Mouse (Mus musculus) induced T-regulatory cell, adult 2 months (primary cell): ENCODE measurements around the gene Vars.
A peak's percentile ranks its signal among the peaks of the same experiment; 100 is the strongest.
"Not testable (repeated sequence)": the region's sequence is repeated elsewhere in the genome, so short reads cannot be mapped to it uniquely, and the experiment has no call there.

ENCODE experiments used
- DNase-seq: peaks from one replicate; pipeline ENCODE4 v3.0.0-alpha.2; 2012; ENCODE audit warnings: low read depth

Gene Vars

GRCm38 (mm10) chr17:35024261-35024660 lies 23.5 kb downstream of the Vars start:
- DNase-seq, result no peak

DNA sequence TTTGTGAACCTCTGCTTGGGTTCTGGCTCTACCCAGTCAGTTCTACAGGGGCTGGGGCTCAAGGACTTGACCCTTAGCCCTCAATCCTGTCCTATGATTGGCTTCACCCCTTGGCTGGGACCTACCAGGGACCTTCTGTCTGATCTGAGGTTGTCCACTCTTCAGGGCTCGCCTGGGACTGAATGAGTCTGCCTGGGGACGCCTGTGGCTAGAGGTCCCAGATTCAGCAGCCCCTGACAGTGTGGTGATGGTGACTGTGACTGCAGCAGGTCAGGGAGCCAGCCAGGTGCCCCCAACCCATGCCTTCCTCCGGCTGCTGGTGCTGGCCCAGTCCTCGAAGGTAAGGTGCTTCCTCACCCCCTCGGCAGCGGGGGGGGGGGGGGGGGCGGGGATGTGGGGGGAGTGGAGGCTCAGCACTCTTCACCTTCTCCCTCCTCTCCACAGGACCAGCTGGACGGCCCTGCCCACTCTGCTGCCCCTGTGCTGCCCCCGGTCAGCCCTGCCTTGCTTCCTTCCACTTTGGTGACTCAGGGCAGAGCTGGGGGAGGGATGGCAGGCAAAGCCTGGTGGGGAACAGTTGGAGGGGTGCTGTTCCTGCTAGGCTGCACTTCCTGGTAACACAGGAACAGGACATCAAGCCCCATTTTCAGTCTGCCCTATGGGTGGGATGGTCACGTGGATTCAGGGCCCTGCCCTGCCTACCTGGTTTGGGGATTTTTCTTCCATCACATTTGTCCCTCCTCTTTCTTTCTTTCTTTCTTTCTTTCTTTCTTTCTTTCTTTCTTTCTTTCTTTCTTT lies 24.1 kb downstream of the Vars start:
- DNase-seq, result no peak

DNA sequence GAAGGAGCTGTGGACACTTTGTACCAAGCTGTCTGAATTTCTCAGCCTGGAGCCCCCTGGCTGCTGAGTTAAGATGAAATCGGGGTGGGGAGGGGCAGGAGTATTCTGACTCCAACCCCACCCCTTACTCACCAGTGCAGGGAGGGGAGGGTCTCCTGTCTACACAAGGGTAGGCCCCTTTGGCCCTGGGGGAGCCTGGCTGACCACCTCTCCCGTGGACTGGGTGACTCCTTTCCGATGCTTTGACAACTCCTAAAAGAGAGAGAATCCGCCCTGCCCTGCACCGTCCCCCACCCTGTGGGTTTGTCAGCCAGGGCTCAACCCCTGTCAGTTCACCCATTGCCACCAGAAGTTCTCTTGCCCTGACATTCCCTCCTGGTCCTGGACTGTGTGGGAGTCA lies 25.4 kb downstream of the Vars start:
- no peak for DNase-seq

- DNase-seq, result no peak
These were observed 26.7 kb downstream of the Vars start, which contains the start of gene Sapcd1 for GRCm38 (mm10) chr17:35027277-35028068. Gene Sapcd1, minus strand, starts transcription at chr17:35028016.

- DNase-seq, result no peak
These were observed 27.5 kb downstream of the Vars start for GRCm38 (mm10) chr17:35028315-35028714.

DNA sequence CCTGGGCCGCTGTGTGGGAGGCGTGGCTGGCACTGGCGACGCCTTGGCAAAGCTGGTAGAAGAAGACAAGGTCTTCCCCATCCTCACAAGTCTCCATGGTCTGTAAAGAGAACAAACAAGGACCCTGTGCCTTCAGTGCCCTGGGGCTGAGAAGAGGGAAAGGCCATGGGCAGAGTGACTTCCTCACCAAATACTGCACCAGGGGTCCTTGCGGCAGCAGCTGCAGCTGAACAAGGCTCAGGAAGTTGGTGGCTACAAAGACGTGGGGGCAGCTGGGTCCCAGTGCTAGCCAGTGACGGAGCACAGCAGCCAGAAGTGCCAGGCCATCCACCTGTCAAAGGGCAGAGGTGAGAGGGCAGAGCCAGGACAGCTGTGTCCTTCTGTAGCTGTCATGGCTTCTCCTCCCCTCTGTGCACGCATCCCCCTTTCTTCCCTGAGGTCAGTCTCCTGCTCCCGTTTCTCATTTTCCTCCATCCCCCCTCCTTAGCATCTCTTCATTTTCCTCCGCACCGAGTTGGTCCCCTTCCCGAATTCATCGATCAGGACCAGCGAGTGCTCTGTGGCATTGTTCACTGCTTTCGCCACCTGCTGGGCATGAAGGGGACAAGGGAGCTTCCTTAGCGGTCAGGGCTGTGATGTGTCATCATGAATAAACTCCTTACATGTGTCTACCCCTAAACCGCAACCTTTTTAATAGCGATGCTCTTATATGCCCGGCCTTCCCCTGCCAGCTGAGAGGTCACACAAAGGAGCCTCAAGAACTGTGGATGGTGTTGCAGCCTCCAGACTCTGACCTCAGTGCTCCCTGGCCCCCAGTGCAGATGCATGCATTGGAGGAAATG lies 29.1 kb downstream of the Vars start:
- DNase-seq, result peak; percentile 64

DNA sequence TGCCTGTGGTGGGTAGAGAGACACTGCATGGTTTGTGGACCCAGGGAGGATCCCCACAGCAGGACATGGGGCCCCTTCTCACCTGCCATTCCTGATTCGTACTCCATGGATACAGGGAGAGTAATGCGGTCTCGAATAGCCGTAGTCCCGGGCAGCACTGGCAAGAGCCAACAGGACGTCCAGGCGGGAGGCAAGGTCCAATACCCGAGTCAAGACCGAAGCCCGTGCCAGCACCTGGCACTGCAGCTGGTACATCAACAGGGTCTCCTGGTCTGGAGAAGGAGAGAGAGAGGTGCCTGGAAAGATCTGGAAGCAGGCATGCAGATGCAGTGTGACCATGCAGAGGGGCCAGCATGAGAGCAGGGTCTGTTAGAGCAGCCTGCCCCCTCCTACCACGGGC lies 30.5 kb downstream of the Vars start:
- no peak for DNase-seq

GRCm38 (mm10) chr17:35031880-35032279 lies 31.1 kb downstream of the Vars start:
- DNase-seq, result no peak

- no peak for DNase-seq
These were observed 31.6 kb downstream of the Vars start for GRCm38 (mm10) chr17:35032323-35032870.

GRCm38 (mm10) chr17:35033703-35034102 lies 32.9 kb downstream of the Vars start:
- DNase-seq, result not testable (repeated sequence)

DNA sequence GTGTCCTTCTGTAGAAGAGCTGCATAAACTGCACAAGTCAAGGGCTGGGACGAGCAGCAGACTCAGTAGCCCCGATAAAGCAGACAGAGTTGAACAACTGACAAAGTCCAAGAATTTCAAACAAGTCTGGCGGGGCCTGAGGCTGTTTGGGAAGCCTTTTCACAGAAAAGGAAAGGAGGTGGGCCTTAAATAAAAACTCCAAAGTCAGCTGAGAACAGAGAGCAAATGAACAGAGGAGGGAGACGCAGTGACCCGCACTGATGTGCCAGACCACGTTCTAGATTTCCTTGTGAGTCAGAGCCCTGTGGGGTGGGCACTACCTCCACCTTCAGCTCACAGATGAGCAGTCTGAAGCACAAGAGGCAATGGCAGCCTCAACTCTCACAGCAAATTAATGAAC lies 34.1 kb downstream of the Vars start:
- no peak for DNase-seq

GRCm38 (mm10) chr17:35039121-35039873 lies 38.5 kb downstream of the Vars start:
- no peak for DNase-seq

- DNase-seq, result no peak
These were observed 43.0 kb downstream of the Vars start for GRCm38 (mm10) chr17:35043794-35044193.

DNA sequence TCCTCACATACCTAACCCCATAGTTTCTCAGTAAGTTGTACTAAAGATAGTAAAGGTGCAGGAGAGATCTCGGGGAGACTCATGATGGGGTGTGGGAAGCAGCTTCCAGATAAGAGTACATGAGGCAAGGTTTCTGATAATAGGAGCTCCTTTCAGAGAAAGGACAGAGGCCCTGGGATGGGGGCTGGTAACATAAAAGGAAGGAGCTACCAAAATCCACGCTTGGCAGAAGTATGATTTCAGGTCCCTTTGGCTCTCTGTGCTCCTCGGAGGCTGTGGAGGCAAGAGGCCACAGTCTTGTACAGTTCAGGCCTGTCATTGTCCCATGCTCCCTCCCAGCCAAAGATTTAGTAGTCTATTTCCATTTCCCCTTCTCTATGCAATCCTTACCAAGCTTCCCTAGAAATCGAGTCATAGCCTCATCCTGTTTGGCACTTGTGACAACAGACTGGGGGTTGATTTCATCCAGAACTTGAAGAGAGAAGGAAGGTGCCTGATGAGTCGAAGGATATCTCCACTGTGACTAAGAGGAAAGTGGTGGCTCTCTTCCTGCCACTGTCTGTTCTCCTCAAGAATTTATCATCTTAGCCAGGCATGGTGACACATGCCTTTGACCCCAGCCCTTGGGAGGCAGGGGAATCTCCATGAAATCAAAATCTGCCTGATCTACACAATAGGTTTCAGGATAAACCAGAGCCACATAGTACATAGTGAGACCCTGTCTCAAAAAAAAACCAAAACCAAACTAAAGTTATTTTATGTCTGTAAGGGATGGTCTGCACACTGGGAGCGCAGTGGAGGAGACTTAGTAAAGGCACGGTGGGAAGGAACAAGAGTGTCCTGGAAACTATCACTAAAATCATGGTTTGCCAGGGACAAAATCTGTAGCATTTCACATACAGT lies 44.4 kb downstream of the Vars start:
- no peak for DNase-seq

- no peak for DNase-seq
These were observed 45.3 kb downstream of the Vars start for GRCm38 (mm10) chr17:35045807-35046680.

- DNase-seq, result peak; percentile 99
These were observed 46.1 kb downstream of the Vars start, which contains the start of gene Msh5 for GRCm38 (mm10) chr17:35046681-35047455. Gene Msh5, minus strand, starts transcription at chr17:35046745.

GRCm38 (mm10) chr17:35047688-35048087 lies 46.9 kb downstream of the Vars start:
- DNase-seq, result peak; percentile 46
